34 mouse cellular contexts compared by ENCODE assay signal in genomic region chr9:100987006-100987405, GRCm38 (mm10).
"Had no signal": no experiment of that assay in that cellular context is flagged by ENCODE, and none has a peak within 500 bp of the region (broad histone marks: within the 10 kb centered on the region; RNA-seq: fewer than 3 reads in every experiment).

No protein-coding gene starts in this region.

- H3K4me3 ChIP-seq: heart, embryonic 12.5 days; heart, embryonic 13.5 days; heart, embryonic 15.5 days; hindbrain, embryonic 10.5 days; hindbrain, embryonic 12.5 days; hindbrain, embryonic 13.5 days; hindbrain, embryonic 15.5 days; intestine, embryonic 15.5 days; kidney, embryonic 15.5 days; layer of hippocampus, adult 2 months; left cerebral cortex, adult 2 months had no signal

- H3K9ac ChIP-seq: heart, embryonic 12.5 days; heart, embryonic 13.5 days; heart, embryonic 15.5 days; hindbrain, embryonic 12.5 days; hindbrain, embryonic 13.5 days; hindbrain, embryonic 14.5 days; hindbrain, embryonic 15.5 days; intestine, embryonic 15.5 days; kidney, embryonic 15.5 days had no signal

- H3K4me1 ChIP-seq: heart, embryonic 13.5 days; heart, embryonic 15.5 days; hindbrain, embryonic 10.5 days; hindbrain, embryonic 12.5 days; hindbrain, embryonic 13.5 days; hindbrain, embryonic 15.5 days; intestine, embryonic 15.5 days; kidney, embryonic 15.5 days had no signal

- ATAC-seq: hindbrain, embryonic 16.5 days; hindbrain, postnatal 0 days; inflammation-experienced regulatory T-cells, adult 6 months; intestine, embryonic 15.5 days; intestine, embryonic 16.5 days; intestine, postnatal 0 days had no signal

- H3K9me3 ChIP-seq: heart, embryonic 15.5 days; hindbrain, embryonic 12.5 days; hindbrain, embryonic 13.5 days; intestine, embryonic 15.5 days; kidney, embryonic 15.5 days had no signal

- DNase-seq: heart, postnatal 10 days; heart, postnatal 14 days; heart, postnatal 36 days; heart, postnatal 4 days; kidney, adult 11 months; kidney, adult 18-20 months; kidney, adult 2 months; kidney, adult 8-10 months; kidney, adult 9 months; kidney, postnatal 10 days; kidney, postnatal 14 days; kidney, postnatal 25 days; kidney, postnatal 36 days; kidney, postnatal 4 days; layer of hippocampus, adult 9-11 months; layer of hippocampus, postnatal 36 days had no signal

- H3K27me3 ChIP-seq: heart, embryonic 12.5 days; heart, embryonic 13.5 days; heart, embryonic 15.5 days; hindbrain, embryonic 12.5 days; hindbrain, embryonic 13.5 days; hindbrain, embryonic 15.5 days; intestine, embryonic 15.5 days; kidney, embryonic 15.5 days had no signal

- H3K4me2 ChIP-seq: heart, embryonic 12.5 days; heart, embryonic 13.5 days; heart, embryonic 15.5 days; hindbrain, embryonic 12.5 days; hindbrain, embryonic 13.5 days; hindbrain, embryonic 14.5 days; hindbrain, embryonic 15.5 days; intestine, embryonic 15.5 days; kidney, embryonic 15.5 days had no signal

- H3K27ac ChIP-seq: heart, embryonic 13.5 days; heart, embryonic 15.5 days; hindbrain, embryonic 10.5 days; hindbrain, embryonic 12.5 days; hindbrain, embryonic 13.5 days; hindbrain, embryonic 14.5 days; hindbrain, embryonic 15.5 days; hindbrain, postnatal 0 days; intestine, embryonic 15.5 days; kidney, embryonic 15.5 days; kidney, postnatal 0 days; layer of hippocampus, adult 2 months; left cerebral cortex, adult 2 months had no signal
